Mouse (Mus musculus) heart, postnatal 4 days (tissue): ENCODE results near the gene Gpr87. TPM values are rescaled to one million over a fixed set of nuclear protein-coding genes. Genes with fewer than 3 reads are reported as not detected.

Experiments
- DNase-seq: peaks from one replicate; pipeline ENCODE4 v3.0.0; 2021
- total RNA-seq, 2 experiments: library from RNA; stranded (reverse); gene quantifications; 2 replicates each; pipeline ENCODE4 v1.2.3; 2021

Gpr87 gene
- total RNA-seq, 2 experiments from 2014 or later = not detected

- DNase-seq = no peak
These were observed 58.8 kb downstream of the Gpr87 start for GRCm38 (mm10) chr3:59135911-59136653.

DNA sequence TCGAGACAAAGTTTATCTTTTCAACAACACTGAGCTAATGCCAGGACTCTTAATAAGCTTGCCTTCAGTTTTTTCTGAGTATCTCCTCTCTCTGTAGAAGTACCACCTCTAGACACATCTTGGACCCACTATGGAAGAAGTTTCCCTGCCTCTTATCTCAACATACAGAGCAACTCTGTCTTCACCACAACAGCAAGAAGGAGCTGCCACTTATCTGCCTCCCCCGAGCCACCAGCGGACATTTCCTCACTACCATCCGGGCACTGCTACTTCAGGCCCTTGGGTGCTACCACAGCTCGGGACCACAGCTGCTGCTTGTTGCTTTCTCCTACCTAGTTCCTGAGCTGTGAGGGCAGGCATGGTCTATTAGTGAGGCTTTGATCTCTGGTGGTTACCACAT is 61.7 kb downstream of the Gpr87 start:
- no peak for DNase-seq

GRCm38 (mm10) chr3:59131966-59132365 is 62.9 kb downstream of the Gpr87 start:
- DNase-seq = no peak

- DNase-seq = no peak
These were observed 63.8 kb downstream of the Gpr87 start for GRCm38 (mm10) chr3:59131081-59131480.

DNA sequence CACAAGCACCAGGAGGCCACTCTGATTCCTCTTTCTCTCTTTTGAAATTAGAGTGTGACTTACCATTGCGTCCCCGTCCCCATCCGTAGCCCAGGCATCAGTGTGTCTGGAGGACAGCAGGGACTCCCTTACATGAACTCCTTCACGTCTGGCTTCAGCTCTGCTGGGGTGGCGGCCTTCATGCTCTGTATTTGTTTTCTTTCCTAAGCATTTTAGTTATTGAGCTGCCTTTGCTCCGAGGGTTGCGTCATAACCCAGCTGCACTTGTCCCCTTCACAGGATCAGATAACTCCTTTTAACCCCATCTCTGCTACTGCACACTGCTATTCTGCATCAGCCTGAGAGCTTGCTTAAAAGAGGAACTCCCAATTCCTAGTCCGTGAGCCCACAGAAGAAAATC is 64.5 kb downstream of the Gpr87 start:
- no peak for DNase-seq

DNA sequence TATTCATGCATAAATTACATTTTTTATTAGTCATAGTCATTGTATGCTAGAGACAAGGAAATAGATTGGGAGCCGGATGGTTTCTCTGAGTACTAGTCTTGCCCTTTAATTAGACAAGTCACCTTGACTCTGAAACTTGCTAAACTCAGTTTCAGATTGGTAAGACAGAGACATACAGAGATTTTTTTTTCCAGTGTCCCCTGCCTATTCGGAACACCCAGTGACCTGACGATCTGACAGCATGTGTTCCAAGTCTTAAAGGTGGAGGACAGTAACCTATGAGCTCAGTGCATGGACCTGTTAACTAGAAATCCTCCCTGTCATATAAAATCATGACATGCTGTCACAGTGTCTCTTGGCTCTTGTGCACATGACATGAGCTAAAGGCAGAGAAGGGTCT is 65.4 kb downstream of the Gpr87 start:
- DNase-seq = no peak

Other genes with a start within 250 kb of the Gpr87 start
- gene Med12l, start 189.3 kb downstream of the Gpr87 start, total RNA-seq = 10 to 100 TPM; 15.0 to 16.3 TPM
- gene Gpr171, start 93.3 kb downstream of the Gpr87 start, total RNA-seq = not detected
- gene P2ry14, start 41.5 kb downstream of the Gpr87 start, total RNA-seq = 1 to 10 TPM; 1.4 to 1.6 TPM
- under 1 TPM; 0.29 to 0.57 TPM for gene P2ry13, start 15.8 kb upstream of the Gpr87 start, total RNA-seq
- gene P2ry12, start 67.8 kb upstream of the Gpr87 start, total RNA-seq = 1 to 10 TPM; 1.7 to 2.4 TPM
- gene Igsf10, start 149.3 kb upstream of the Gpr87 start, total RNA-seq = 10 to 100 TPM; 11.2 to 11.8 TPM